Mouse (Mus musculus): ENCODE results near the gene Tnrc6b. TPM values are rescaled to one million over a fixed set of nuclear protein-coding genes. Genes with fewer than 3 reads are reported as not detected.
"Not testable (repeated sequence)": the region's sequence is repeated elsewhere in the genome, so short reads cannot be mapped to it uniquely, and the experiment has no call there.

The Tnrc6b gene
- polyA plus RNA-seq, 1 experiment from 2014 or later, result 58.9 TPM

DNA sequence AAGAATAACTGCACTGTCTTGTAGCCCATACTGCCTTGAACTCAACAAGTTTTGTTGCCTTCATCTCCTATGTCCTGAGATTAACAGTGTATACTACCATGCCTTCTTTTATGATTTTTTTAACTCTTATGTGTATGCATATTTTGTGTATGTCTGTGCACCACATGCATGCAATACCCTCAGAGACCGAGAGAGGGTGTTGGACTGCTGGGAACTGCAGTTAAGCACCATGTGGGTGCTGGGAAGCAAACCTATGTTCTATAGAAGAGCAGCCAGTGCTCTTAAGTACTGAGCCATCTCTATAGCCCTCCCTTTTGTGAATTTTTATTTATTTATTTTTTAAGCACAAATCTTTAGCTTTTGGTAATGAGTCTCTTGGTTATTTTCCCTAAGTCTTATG is 202.7 kb downstream of the Tnrc6b start:
- H3K4me2 ChIP-seq (replicated peaks), result no peak overlapping the region
- H3K9ac ChIP-seq (replicated peaks), result no peak overlapping the region
- ATAC-seq (ENCODE audit: low FRiP score, low read depth), result no peak
- no peaks in the 10 kb centered on the region for H3K27me3 ChIP-seq
- peaks cover 82% of the 10 kb centered on the region for H3K36me3 ChIP-seq
- WGBS, result 100% methylated on average over 1 of the region's 1 CpGs
- no peak overlapping the region for H3K4me3 ChIP-seq
- no peaks in the 10 kb centered on the region for H3K4me1 ChIP-seq
- H3K9me3 ChIP-seq, result no peaks in the 10 kb centered on the region
- no peak overlapping the region for H3K27ac ChIP-seq (replicated peaks)

GRCm38 (mm10) chr15:80915850-80916249 is 204.7 kb downstream of the Tnrc6b start:
- Histone ChIP-seq H3K9ac (replicated peaks) (no peak overlapping the region), H3K36me3 (peaks cover 92% of the 10 kb centered on the region), H3K9me3 (no peaks in the 10 kb centered on the region), H3K4me1 (no peaks in the 10 kb centered on the region), H3K4me3 (no peak overlapping the region), H3K27ac (replicated peaks) (no peak overlapping the region), H3K4me2 (replicated peaks) (no peak overlapping the region), H3K27me3 (no peaks in the 10 kb centered on the region)
- 86% methylated on average over 2 of the region's 2 CpGs for WGBS
- ATAC-seq (ENCODE audit: low FRiP score, low read depth), result no peak

- no peak overlapping the region for H3K9ac ChIP-seq (replicated peaks)
- ATAC-seq (ENCODE audit: low FRiP score, low read depth), result no peak
- no peaks in the 10 kb centered on the region for H3K4me1 ChIP-seq
- no peak overlapping the region for H3K4me3 ChIP-seq
- no peaks in the 10 kb centered on the region for H3K27me3 ChIP-seq
- H3K36me3 ChIP-seq, result peaks cover 92% of the 10 kb centered on the region
- 95% methylated on average over 7 of the region's 7 CpGs for WGBS
- no peak overlapping the region for H3K27ac ChIP-seq (replicated peaks)
- H3K9me3 ChIP-seq, result no peaks in the 10 kb centered on the region
- no peak overlapping the region for H3K4me2 ChIP-seq (replicated peaks)
Measured at GRCm38 (mm10) chr15:80916621-80917020, 205.5 kb downstream of the Tnrc6b start.

DNA sequence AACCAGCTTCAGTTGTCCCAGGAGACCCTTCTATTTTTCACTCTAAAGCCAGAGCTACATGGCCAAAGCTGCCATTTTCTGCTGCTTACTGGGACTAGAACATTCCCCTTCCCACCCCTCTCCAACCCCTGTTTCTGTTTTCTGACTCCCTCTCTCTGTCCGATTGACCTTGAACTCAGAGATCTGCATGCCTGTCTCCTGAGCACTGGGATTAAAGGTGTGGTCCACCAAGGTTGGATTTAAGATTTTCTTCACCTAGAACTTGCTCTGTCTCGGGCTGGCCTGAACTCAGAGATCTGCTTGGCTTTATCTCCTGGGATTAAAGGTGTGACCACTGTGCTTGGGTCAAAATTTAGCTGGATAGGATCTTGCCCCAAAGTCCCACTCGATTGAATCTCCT is 209.2 kb downstream of the Tnrc6b start:
- H3K36me3 ChIP-seq, result peaks cover 90% of the 10 kb centered on the region
- H3K4me3 ChIP-seq, result no peak overlapping the region
- H3K4me1 ChIP-seq, result no peaks in the 10 kb centered on the region
- H3K4me2 ChIP-seq (replicated peaks), result no peak overlapping the region
- 96% methylated on average over 3 of the region's 3 CpGs for WGBS
- H3K9me3 ChIP-seq, result no peaks in the 10 kb centered on the region
- H3K9ac ChIP-seq (replicated peaks), result no peak overlapping the region
- H3K27ac ChIP-seq (replicated peaks), result no peak overlapping the region
- no peaks in the 10 kb centered on the region for H3K27me3 ChIP-seq
- no peak for ATAC-seq (ENCODE audit: low FRiP score, low read depth)

DNA sequence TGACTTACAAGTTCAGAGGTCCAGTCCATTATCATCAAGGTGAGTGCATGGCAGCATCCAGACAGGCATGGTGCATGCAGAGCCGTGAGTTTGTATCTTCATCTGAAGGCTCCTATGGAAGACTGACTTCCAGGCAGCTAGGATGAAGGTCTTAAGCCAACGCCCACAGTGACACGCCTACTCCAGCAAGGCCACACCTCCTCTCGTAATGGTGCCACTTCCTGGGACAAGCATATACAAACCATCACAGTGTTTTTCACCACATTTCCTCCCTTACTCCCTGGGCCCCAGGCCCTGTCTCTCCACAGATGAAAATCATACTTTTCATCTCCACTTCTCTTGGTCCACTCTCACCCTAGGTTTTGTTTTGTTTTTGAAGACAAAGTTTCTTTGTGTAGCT is 210.7 kb downstream of the Tnrc6b start:
- no peaks in the 10 kb centered on the region for H3K4me1 ChIP-seq
- H3K9ac ChIP-seq (replicated peaks), result no peak overlapping the region
- no peak overlapping the region for H3K4me3 ChIP-seq
- peaks cover 88% of the 10 kb centered on the region for H3K36me3 ChIP-seq
- no peaks in the 10 kb centered on the region for H3K9me3 ChIP-seq
- H3K27ac ChIP-seq (replicated peaks), result no peak overlapping the region
- 80% methylated on average over 4 of the region's 4 CpGs for WGBS
- ATAC-seq (ENCODE audit: low FRiP score, low read depth), result no peak
- no peaks in the 10 kb centered on the region for H3K27me3 ChIP-seq
- no peak overlapping the region for H3K4me2 ChIP-seq (replicated peaks)

GRCm38 (mm10) chr15:80924211-80924610 is 213.1 kb downstream of the Tnrc6b start:
- H3K27ac ChIP-seq (replicated peaks), result no peak overlapping the region
- H3K4me1 ChIP-seq, result no peaks in the 10 kb centered on the region
- no peak overlapping the region for H3K4me2 ChIP-seq (replicated peaks)
- no peak overlapping the region for H3K9ac ChIP-seq (replicated peaks)
- 94% methylated on average over 2 of the region's 2 CpGs for WGBS
- no peak for ATAC-seq (ENCODE audit: low FRiP score, low read depth)
- H3K4me3 ChIP-seq, result no peak overlapping the region
- no peaks in the 10 kb centered on the region for H3K9me3 ChIP-seq
- peaks cover 87% of the 10 kb centered on the region for H3K36me3 ChIP-seq
- no peaks in the 10 kb centered on the region for H3K27me3 ChIP-seq

GRCm38 (mm10) chr15:80928811-80929355 is 217.8 kb downstream of the Tnrc6b start:
- no peak for ATAC-seq (ENCODE audit: low FRiP score, low read depth)
- Histone ChIP-seq H3K27ac (replicated peaks) (no peak overlapping the region), H3K9ac (replicated peaks) (no peak overlapping the region), H3K36me3 (peaks cover 72% of the 10 kb centered on the region), H3K4me3 (no peak overlapping the region), H3K27me3 (no peaks in the 10 kb centered on the region), H3K4me1 (0 out of 2 replicates have a peak, but pooled peaks cover 2% of the 10 kb centered on the region), H3K4me2 (replicated peaks) (no peak overlapping the region), H3K9me3 (no peaks in the 10 kb centered on the region)
- WGBS, result 87% methylated on average over 20 of the region's 20 CpGs

DNA sequence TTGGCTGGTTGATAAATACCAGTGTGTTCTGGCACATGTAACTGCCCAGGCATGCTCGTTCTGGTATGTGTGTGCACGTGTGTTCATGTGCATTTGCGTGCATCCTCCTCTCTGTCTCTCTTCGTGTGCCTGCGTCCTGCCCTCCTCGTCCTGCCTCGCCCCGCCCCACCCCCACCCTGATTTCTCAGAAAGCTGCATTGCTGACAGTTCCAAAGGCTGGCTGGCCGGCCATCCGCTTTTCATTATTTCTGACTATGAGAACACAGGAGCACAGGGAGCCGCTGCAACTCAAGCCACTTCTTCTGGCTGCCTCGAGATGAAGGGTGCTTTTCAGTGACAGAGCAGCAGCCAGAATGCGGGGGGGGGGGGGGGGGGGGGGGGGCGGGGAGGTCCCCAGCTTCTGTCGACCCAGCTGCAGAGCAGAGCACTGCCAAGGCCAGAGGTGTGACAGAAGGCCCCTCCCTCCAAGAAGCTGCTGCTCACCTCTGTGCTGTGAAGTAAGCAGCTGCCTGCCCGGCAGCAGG is 219.0 kb downstream of the Tnrc6b start:
- ATAC-seq (ENCODE audit: low FRiP score, low read depth), result no peak
- Histone ChIP-seq H3K9ac (replicated peaks) (no peak overlapping the region), H3K36me3 (peaks cover 66% of the 10 kb centered on the region), H3K9me3 (no peaks in the 10 kb centered on the region), H3K4me1 (0 out of 2 replicates have a peak, but pooled peaks cover 2% of the 10 kb centered on the region), H3K27me3 (no peaks in the 10 kb centered on the region), H3K4me3 (no peak overlapping the region), H3K27ac (replicated peaks) (no peak overlapping the region; the same call in 1 of the 2 replicates), H3K4me2 (replicated peaks) (no peak overlapping the region)
- 23% methylated on average over 13 of the region's 16 CpGs for WGBS

DNA sequence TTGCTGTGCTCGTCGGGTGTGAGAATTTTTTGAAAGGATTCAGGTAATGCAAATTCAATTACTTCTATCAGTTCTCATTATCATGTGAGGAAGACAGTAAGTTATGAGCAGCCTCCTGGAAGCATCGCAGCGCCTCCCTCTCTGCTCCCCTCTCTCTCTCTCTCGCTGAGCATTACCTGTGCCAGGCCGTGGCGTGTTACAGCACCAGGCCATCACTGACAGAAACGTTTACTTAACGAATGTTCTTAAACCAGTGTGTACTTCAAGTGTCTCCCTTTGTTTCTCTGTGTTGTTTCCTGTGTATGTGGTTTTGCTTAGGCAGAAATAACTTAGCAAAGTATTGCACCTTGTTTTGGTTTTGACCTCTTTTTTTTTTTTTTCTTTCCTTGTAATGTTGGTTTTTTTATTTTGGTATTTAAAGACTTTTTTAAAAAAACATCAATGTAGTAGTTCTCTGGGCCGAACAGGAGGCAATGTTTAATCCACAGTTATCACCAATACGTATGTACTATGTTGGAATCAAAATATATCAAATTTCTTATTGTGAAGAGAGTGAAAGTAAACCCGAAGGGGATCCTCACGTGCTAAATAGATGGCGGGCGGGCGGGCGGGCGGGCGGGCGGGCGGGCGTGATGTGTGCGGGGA is 219.7 kb downstream of the Tnrc6b start:
- H3K9me3 ChIP-seq; ATAC-seq (ENCODE audit: low FRiP score, low read depth); H3K4me3 ChIP-seq; H3K4me1 ChIP-seq; H3K27me3 ChIP-seq; H3K9ac ChIP-seq (replicated peaks); H3K4me2 ChIP-seq (replicated peaks); H3K27ac ChIP-seq (replicated peaks): not testable (repeated sequence)
- H3K36me3 ChIP-seq, result peaks cover 62% of the 10 kb centered on the region
- WGBS, result 91% methylated on average over 23 of the region's 23 CpGs

GRCm38 (mm10) chr15:80931345-80931960 is 220.3 kb downstream of the Tnrc6b start:
- H3K9ac ChIP-seq (replicated peaks), result no peak overlapping the region
- no peak overlapping the region for H3K4me3 ChIP-seq
- 0 out of 2 replicates have a peak, but pooled peaks cover 2% of the 10 kb centered on the region for H3K4me1 ChIP-seq
- H3K27ac ChIP-seq (replicated peaks), result no peak overlapping the region
- no peak overlapping the region for H3K4me2 ChIP-seq (replicated peaks)
- WGBS, result 96% methylated on average over 9 of the region's 9 CpGs
- H3K9me3 ChIP-seq, result no peaks in the 10 kb centered on the region
- peaks cover 56% of the 10 kb centered on the region for H3K36me3 ChIP-seq
- no peak for ATAC-seq (ENCODE audit: low FRiP score, low read depth)
- no peaks in the 10 kb centered on the region for H3K27me3 ChIP-seq

- Histone ChIP-seq H3K9me3 (no peaks in the 10 kb centered on the region), H3K36me3 (peaks cover 32% of the 10 kb centered on the region), H3K4me2 (replicated peaks) (no peak overlapping the region), H3K4me1 (0 out of 2 replicates have a peak, but pooled peaks cover 2% of the 10 kb centered on the region), H3K27me3 (no peaks in the 10 kb centered on the region), H3K4me3 (no peak overlapping the region), H3K9ac (replicated peaks) (no peak overlapping the region), H3K27ac (replicated peaks) (no peak overlapping the region)
- no peak for ATAC-seq (ENCODE audit: low FRiP score, low read depth)
- WGBS, result 94% methylated on average over 5 of the region's 5 CpGs
Measured at GRCm38 (mm10) chr15:80934841-80935240, 223.7 kb downstream of the Tnrc6b start.

DNA sequence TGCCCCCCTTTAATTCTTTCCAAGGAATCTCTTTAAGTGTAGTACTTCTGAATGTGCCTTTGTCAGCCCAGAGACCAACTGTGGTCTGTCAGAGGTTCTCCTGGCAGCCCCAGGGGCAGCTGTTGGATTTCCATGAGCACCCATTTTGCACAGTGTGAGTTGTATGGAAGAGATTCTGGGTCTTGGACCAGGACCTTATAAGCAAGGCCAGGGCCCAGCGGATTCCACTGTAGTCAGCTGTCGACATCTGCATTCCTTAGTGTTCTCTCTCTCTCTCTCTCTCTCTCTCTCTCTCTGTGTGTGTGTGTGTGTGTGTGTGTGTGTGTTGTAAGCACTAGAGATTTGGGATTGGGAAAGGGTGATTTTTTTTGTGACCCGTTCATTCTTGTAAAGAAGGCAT is 225.6 kb downstream of the Tnrc6b start:
- Histone ChIP-seq H3K9me3 (no peaks in the 10 kb centered on the region), H3K9ac (replicated peaks) (no peak overlapping the region), H3K27me3 (no peaks in the 10 kb centered on the region), H3K27ac (replicated peaks) (no peak overlapping the region), H3K4me3 (no peak overlapping the region), H3K4me2 (replicated peaks) (no peak overlapping the region), H3K4me1 (no peaks in the 10 kb centered on the region), H3K36me3 (peaks cover 22% of the 10 kb centered on the region)
- ATAC-seq (ENCODE audit: low FRiP score, low read depth), result no peak
- 64% methylated on average over 3 of the region's 3 CpGs for WGBS
